Mouse (Mus musculus): ENCODE measurements around the gene Mapk9. TPM values are rescaled to one million over a fixed set of nuclear protein-coding genes. Genes with fewer than 3 reads are reported as not detected.

Gene Mapk9
- polyA plus RNA-seq, 1 experiment from 2014 or later, result 38.2 TPM

- no peak overlapping the region for H3K4me2 ChIP-seq (replicated peaks)
- H3K27me3 ChIP-seq, result no peaks in the 10 kb centered on the region
- H3K9me3 ChIP-seq, result no peaks in the 10 kb centered on the region
- no peak overlapping the region for H3K4me3 ChIP-seq
- H3K27ac ChIP-seq, result no peak overlapping the region
- no peak overlapping the region for H3K9ac ChIP-seq
- no peak for ATAC-seq (ENCODE audit: low FRiP score, low read depth)
- 86% methylated on average over 2 of the region's 2 CpGs for WGBS
- no peaks in the 10 kb centered on the region for H3K4me1 ChIP-seq
- peaks cover 87% of the 10 kb centered on the region for H3K36me3 ChIP-seq
Observed at GRCm38 (mm10) chr11:49821546-49821945, 25.0 kb upstream of the Mapk9 start.

- ATAC-seq (ENCODE audit: low FRiP score, low read depth), result no peak
- no peaks in the 10 kb centered on the region for H3K27me3 ChIP-seq
- H3K27ac ChIP-seq, result no peak overlapping the region
- peaks cover 87% of the 10 kb centered on the region for H3K36me3 ChIP-seq
- 92% methylated on average over 2 of the region's 2 CpGs for WGBS
- H3K9ac ChIP-seq, result no peak overlapping the region
- no peaks in the 10 kb centered on the region for H3K9me3 ChIP-seq
- no peak overlapping the region for H3K4me3 ChIP-seq
- no peak overlapping the region for H3K4me2 ChIP-seq (replicated peaks)
- H3K4me1 ChIP-seq, result no peaks in the 10 kb centered on the region
Observed at GRCm38 (mm10) chr11:49822337-49822736, 24.2 kb upstream of the Mapk9 start.

- Histone ChIP-seq H3K4me3 (no peak overlapping the region), H3K36me3 (peaks cover 80% of the 10 kb centered on the region), H3K4me1 (no peaks in the 10 kb centered on the region), H3K9ac (no peak overlapping the region), H3K27me3 (no peaks in the 10 kb centered on the region), H3K27ac (no peak overlapping the region), H3K9me3 (no peaks in the 10 kb centered on the region), H3K4me2 (replicated peaks) (no peak overlapping the region)
- WGBS, result 50% methylated on average over 2 of the region's 2 CpGs
- ATAC-seq (ENCODE audit: low FRiP score, low read depth), result no peak
Observed at GRCm38 (mm10) chr11:49824896-49825295, 21.7 kb upstream of the Mapk9 start.

- Histone ChIP-seq H3K4me3 (no peak overlapping the region), H3K9me3 (no peaks in the 10 kb centered on the region), H3K9ac (no peak overlapping the region), H3K4me2 (replicated peaks) (no peak overlapping the region), H3K36me3 (peaks cover 88% of the 10 kb centered on the region), H3K27me3 (no peaks in the 10 kb centered on the region), H3K4me1 (no peaks in the 10 kb centered on the region), H3K27ac (no peak overlapping the region)
- WGBS, result 26% methylated on average over 6 of the region's 6 CpGs
- no peak for ATAC-seq (ENCODE audit: low FRiP score, low read depth)
Observed at GRCm38 (mm10) chr11:49827243-49827642, 19.3 kb upstream of the Mapk9 start.

- Histone ChIP-seq H3K9ac (no peak overlapping the region), H3K9me3 (no peaks in the 10 kb centered on the region)
- 83% methylated on average over 7 of the region's 7 CpGs for WGBS
Observed at GRCm38 (mm10) chr11:49829176-49829745, 17.3 kb upstream of the Mapk9 start.

GRCm38 (mm10) chr11:49831980-49832379, 14.6 kb upstream of the Mapk9 start:
- H3K36me3 ChIP-seq, result peaks cover 76% of the 10 kb centered on the region
- no peak for ATAC-seq (ENCODE audit: low FRiP score, low read depth)
- no peak overlapping the region for H3K27ac ChIP-seq
- 90% methylated on average over 12 of the region's 12 CpGs for WGBS
- no peak overlapping the region for H3K4me3 ChIP-seq
- H3K9ac ChIP-seq, result no peak overlapping the region
- no peaks in the 10 kb centered on the region for H3K9me3 ChIP-seq
- no peaks in the 10 kb centered on the region for H3K27me3 ChIP-seq
- H3K4me2 ChIP-seq (replicated peaks), result no peak overlapping the region
- no peaks in the 10 kb centered on the region for H3K4me1 ChIP-seq

More at GRCm38 (mm10) chr11:49829176-49829745, 17.3 kb upstream of the Mapk9 start:
- Histone ChIP-seq H3K27ac (no peak overlapping the region), H3K36me3 (peaks cover 88% of the 10 kb centered on the region), H3K27me3 (no peaks in the 10 kb centered on the region), H3K4me3 (no peak overlapping the region), H3K4me2 (replicated peaks) (no peak overlapping the region), H3K4me1 (no peaks in the 10 kb centered on the region)
- ATAC-seq (ENCODE audit: low FRiP score, low read depth), result no peak

- no peak overlapping the region for H3K4me2 ChIP-seq (replicated peaks)
- no peaks in the 10 kb centered on the region for H3K4me1 ChIP-seq
- H3K9me3 ChIP-seq, result no peaks in the 10 kb centered on the region
- 94% methylated on average over 5 of the region's 5 CpGs for WGBS
- H3K27ac ChIP-seq, result no peak overlapping the region
- H3K27me3 ChIP-seq, result no peaks in the 10 kb centered on the region
- ATAC-seq (ENCODE audit: low FRiP score, low read depth), result no peak
- H3K4me3 ChIP-seq, result no peak overlapping the region
- H3K36me3 ChIP-seq, result peaks cover 82% of the 10 kb centered on the region
- H3K9ac ChIP-seq, result no peak overlapping the region
Observed at GRCm38 (mm10) chr11:49832962-49833361, 13.6 kb upstream of the Mapk9 start.

- 91% methylated on average over 6 of the region's 6 CpGs for WGBS
- no peak for ATAC-seq (ENCODE audit: low FRiP score, low read depth)
- no peak overlapping the region for H3K9ac ChIP-seq
- no peaks in the 10 kb centered on the region for H3K27me3 ChIP-seq
- H3K27ac ChIP-seq, result no peak overlapping the region
- no peaks in the 10 kb centered on the region for H3K4me1 ChIP-seq
- H3K36me3 ChIP-seq, result peaks cover 86% of the 10 kb centered on the region
- no peaks in the 10 kb centered on the region for H3K9me3 ChIP-seq
- H3K4me3 ChIP-seq, result no peak overlapping the region
- H3K4me2 ChIP-seq (replicated peaks), result no peak overlapping the region
Observed at GRCm38 (mm10) chr11:49834248-49834647, 12.3 kb upstream of the Mapk9 start.

GRCm38 (mm10) chr11:49835257-49835956, 11.1 kb upstream of the Mapk9 start:
- Histone ChIP-seq H3K9me3 (no peaks in the 10 kb centered on the region), H3K4me3 (no peak overlapping the region), H3K27me3 (no peaks in the 10 kb centered on the region), H3K27ac (no peak overlapping the region), H3K4me2 (replicated peaks) (no peak overlapping the region), H3K36me3 (peaks cover 83% of the 10 kb centered on the region), H3K9ac (no peak overlapping the region), H3K4me1 (no peaks in the 10 kb centered on the region)
- no peak for ATAC-seq (ENCODE audit: low FRiP score, low read depth)
- WGBS, result 92% methylated on average over 11 of the region's 11 CpGs

GRCm38 (mm10) chr11:49837717-49838407, 8.7 kb upstream of the Mapk9 start:
- 78% methylated on average over 13 of the region's 13 CpGs for WGBS
- Histone ChIP-seq H3K4me1 (0 out of 2 replicates have a peak, but pooled peaks cover 3% of the 10 kb centered on the region), H3K27me3 (no peaks in the 10 kb centered on the region), H3K27ac (no peak overlapping the region), H3K36me3 (peaks cover 58% of the 10 kb centered on the region), H3K9me3 (no peaks in the 10 kb centered on the region), H3K4me2 (replicated peaks) (no peak overlapping the region), H3K9ac (no peak overlapping the region), H3K4me3 (no peak overlapping the region)
- no peak for ATAC-seq (ENCODE audit: low FRiP score, low read depth)

GRCm38 (mm10) chr11:49840666-49841065, 5.9 kb upstream of the Mapk9 start:
- Histone ChIP-seq H3K4me1 (0 out of 2 replicates have a peak, but pooled peaks cover 3% of the 10 kb centered on the region), H3K9me3 (no peaks in the 10 kb centered on the region), H3K4me3 (no peak overlapping the region), H3K36me3 (peaks cover 30% of the 10 kb centered on the region), H3K27me3 (no peaks in the 10 kb centered on the region), H3K9ac (no peak overlapping the region), H3K4me2 (replicated peaks) (no peak overlapping the region), H3K27ac (no peak overlapping the region)
- WGBS, result 65% methylated on average over 1 of the region's 1 CpGs
- no peak for ATAC-seq (ENCODE audit: low FRiP score, low read depth)

GRCm38 (mm10) chr11:49841886-49842285, 4.7 kb upstream of the Mapk9 start:
- Histone ChIP-seq H3K4me1 (peaks cover 8% of the 10 kb centered on the region; the same call in 1 of the 2 replicates), H3K36me3 (peaks cover 30% of the 10 kb centered on the region), H3K9me3 (no peaks in the 10 kb centered on the region), H3K4me3 (no peak overlapping the region), H3K9ac (no peak overlapping the region), H3K4me2 (replicated peaks) (no peak overlapping the region), H3K27ac (no peak overlapping the region), H3K27me3 (no peaks in the 10 kb centered on the region)
- WGBS, result 11% methylated on average over 1 of the region's 1 CpGs
- ATAC-seq (ENCODE audit: low FRiP score, low read depth), result no peak
